Mouse (Mus musculus): ENCODE results near the gene Rasgef1b. TPM values are rescaled to one million over a fixed set of nuclear protein-coding genes. Genes with fewer than 3 reads are reported as not detected.
A peak's percentile ranks its signal among the peaks of the same experiment; 100 is the strongest.

Rasgef1b gene
- polyA plus RNA-seq, 1 experiment from 2014 or later = 124 TPM

DNA sequence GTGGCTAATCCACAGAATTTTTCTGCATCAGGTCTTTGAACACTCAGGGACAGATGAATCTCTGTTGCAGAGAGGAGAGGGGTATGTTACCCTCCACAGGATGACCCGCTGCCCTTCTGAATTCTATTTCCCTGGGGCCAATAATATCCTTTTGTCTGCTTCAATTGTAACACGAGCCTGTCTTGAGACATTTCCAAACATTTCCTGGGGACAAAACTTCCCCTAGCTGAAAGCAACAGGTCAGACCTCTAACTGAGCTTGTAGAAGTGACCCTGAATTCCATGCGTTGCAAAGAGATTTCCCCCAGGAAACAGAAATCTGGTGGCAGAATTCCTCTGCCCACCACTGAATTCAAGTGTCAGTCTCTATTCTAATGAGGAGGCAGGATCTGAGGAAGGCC, 169.1 kb downstream of the Rasgef1b start:
- no peaks in the 10 kb centered on the region for H3K36me3 ChIP-seq (ENCODE audit: inconsistent target)
- no peak overlapping the region for H3K27ac ChIP-seq
- H3K4me3 ChIP-seq (ENCODE audit: inconsistent target) = no peak overlapping the region
- H3K79me2 ChIP-seq (ENCODE audit: inconsistent target) = no peaks in the 10 kb centered on the region
- 79% methylated on average over 3 of the region's 3 CpGs for WGBS (ENCODE audit: missing documents)

- Histone ChIP-seq H3K27ac (no peak overlapping the region), H3K36me3 (ENCODE audit: inconsistent target) (no peaks in the 10 kb centered on the region), H3K4me3 (ENCODE audit: inconsistent target) (no peak overlapping the region), H3K79me2 (ENCODE audit: inconsistent target) (no peaks in the 10 kb centered on the region)
- 92% methylated on average over 9 of the region's 9 CpGs for WGBS (ENCODE audit: missing documents)
These were observed 170.6 kb downstream of the Rasgef1b start for GRCm38 (mm10) chr5:99558231-99558630.

- Histone ChIP-seq H3K79me2 (ENCODE audit: inconsistent target) (no peaks in the 10 kb centered on the region), H3K4me3 (ENCODE audit: inconsistent target) (no peak overlapping the region), H3K36me3 (ENCODE audit: inconsistent target) (no peaks in the 10 kb centered on the region), H3K27ac (no peak overlapping the region)
- 87% methylated on average over 7 of the region's 7 CpGs for WGBS (ENCODE audit: missing documents)
These were observed 176.2 kb downstream of the Rasgef1b start for GRCm38 (mm10) chr5:99552645-99553044.

DNA sequence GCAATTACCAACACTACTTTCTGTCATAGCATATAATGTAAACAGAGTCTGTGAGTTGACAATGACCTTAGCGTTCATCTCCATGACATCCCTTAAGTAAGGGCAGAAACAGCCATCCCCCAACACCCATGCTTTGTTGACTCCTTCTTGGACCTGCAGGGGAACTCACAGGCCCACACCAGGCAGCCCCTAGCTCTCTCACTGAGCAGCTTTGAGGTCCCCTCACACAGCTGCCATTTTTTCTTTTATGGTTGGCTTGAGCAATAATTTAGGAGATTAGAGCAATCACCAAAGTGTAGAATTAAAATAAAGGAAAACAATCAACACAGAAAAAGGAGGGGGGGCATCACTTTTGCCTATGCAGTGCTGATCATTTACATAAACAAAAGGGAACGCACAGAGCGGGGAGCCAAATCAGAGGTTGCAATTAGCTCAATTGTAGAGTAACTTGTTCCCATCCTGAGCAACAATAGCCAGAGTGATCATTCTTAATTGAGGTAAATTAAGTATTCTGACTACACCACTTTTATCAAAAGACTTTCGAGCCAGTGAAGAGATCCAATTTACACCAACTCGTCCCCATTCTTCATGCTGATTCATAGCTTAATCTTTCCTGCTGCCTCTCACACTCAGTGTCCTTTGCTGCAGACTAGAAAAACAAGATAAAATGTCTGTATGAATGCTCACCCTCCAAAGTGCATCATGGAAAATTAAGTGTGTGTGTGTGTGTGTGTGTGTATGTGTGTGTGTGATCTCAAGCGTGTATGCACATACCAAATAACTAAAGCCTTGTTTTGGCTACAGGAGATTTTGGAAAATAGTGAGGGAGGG, 184.0 kb downstream of the Rasgef1b start:
- Histone ChIP-seq H3K36me3 (ENCODE audit: inconsistent target) (no peaks in the 10 kb centered on the region), H3K27ac (no peak overlapping the region), H3K4me3 (ENCODE audit: inconsistent target) (no peak overlapping the region), H3K79me2 (ENCODE audit: inconsistent target) (no peaks in the 10 kb centered on the region)
- WGBS (ENCODE audit: missing documents) = 87% methylated on average over 6 of the region's 6 CpGs

DNA sequence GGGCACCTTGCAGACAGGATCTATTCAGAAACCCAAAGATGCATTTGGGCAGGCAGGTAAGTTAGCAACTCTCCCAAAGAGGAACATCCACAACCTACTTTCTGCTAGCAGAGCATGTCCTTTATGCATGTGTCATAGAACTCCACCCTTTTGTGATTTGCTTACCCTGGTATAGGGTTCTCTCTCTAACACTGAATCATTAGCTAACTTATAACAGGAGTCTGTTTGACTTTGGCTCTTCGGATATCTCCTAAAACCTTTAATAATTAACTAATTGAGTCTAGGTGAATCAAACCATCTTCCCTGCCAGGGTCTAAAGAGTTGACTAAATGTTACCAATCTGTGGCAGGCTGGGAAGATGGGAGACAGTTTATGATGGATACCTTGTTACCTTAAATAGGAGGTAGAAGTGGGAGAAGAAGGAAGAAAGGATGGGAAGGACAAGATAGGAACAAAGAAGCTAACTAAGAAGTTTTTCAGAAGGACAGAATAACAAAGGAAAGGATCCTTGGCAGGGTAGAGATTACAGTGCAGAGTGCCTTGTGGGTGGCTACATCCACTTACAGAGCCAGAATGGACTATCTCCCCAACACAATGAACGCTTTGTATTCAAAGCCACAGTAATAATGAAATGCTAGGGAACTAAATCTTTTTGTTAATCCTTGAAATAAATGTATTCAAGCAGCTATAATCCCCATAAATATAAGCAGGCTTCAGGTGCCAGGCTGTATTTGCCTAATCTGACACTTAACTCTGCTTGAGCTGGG, 186.7 kb downstream of the Rasgef1b start:
- H3K36me3 ChIP-seq (ENCODE audit: inconsistent target) = no peaks in the 10 kb centered on the region
- H3K79me2 ChIP-seq (ENCODE audit: inconsistent target) = no peaks in the 10 kb centered on the region
- no peak overlapping the region for H3K4me3 ChIP-seq (ENCODE audit: inconsistent target)
- H3K27ac ChIP-seq = no peak overlapping the region
- WGBS (ENCODE audit: missing documents) = 91% methylated on average over 2 of the region's 2 CpGs

DNA sequence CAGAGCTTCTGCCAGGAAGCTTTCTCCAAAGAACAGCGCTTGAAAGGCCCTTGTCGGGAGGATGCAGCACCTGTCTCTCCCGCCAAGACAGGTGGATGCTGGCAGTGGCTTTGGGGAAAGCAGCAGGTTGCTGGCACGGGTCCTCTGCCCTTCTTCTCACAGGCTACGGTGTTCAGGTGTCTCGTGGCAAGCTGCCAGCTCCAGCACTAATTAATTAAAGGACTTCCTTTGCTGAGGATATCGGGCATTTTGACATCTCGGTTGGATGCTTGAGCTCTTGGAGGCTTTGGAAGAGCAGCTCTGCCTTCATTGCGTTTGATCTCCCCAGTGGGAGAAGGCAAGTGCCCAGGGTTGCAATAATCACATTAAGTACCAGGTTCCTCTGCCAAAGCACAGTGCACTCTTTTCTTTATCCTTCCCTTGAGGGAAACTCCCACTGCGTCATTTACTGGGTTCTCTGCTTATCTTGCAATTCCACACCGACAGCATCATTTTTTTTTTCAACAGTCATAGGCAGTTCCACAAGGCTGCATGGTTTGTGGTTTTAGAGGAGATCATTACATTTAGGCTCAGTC, 187.5 kb downstream of the Rasgef1b start:
- Histone ChIP-seq H3K36me3 (ENCODE audit: inconsistent target) (no peaks in the 10 kb centered on the region), H3K4me3 (ENCODE audit: inconsistent target) (no peak overlapping the region), H3K79me2 (ENCODE audit: inconsistent target) (no peaks in the 10 kb centered on the region), H3K27ac (no peak overlapping the region)
- 45% methylated on average over 11 of the region's 11 CpGs for WGBS (ENCODE audit: missing documents)

GRCm38 (mm10) chr5:99533416-99533815, 195.4 kb downstream of the Rasgef1b start:
- H3K36me3 ChIP-seq (ENCODE audit: inconsistent target) = no peaks in the 10 kb centered on the region
- H3K4me3 ChIP-seq (ENCODE audit: inconsistent target) = no peak overlapping the region
- no peak overlapping the region for H3K27ac ChIP-seq
- WGBS (ENCODE audit: missing documents) = 93% methylated on average over 7 of the region's 7 CpGs
- H3K79me2 ChIP-seq (ENCODE audit: inconsistent target) = no peaks in the 10 kb centered on the region

DNA sequence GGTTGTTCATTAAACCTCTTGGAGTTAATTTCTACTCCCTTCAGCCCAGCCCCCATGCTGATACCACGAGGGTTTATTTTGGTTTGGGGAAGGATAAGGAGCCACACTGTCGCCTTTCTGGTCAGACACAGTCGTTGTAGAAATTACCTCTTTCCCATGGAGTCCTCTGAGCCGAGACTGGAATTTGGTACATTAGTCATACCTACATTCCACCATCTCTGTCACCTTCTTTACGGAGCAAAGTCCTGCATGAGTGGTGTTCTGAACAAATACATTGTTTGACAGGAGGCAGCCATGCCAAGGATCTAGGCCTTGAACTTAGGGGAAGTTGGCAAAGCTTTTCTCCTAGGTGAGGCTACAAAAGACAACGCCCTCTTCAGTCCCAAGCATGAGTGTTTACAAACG, 202.1 kb downstream of the Rasgef1b start:
- H3K4me3 ChIP-seq (ENCODE audit: inconsistent target) = no peak overlapping the region
- no peaks in the 10 kb centered on the region for H3K79me2 ChIP-seq (ENCODE audit: inconsistent target)
- H3K36me3 ChIP-seq (ENCODE audit: inconsistent target) = no peaks in the 10 kb centered on the region
- no peak overlapping the region for H3K27ac ChIP-seq
- 86% methylated on average over 7 of the region's 7 CpGs for WGBS (ENCODE audit: missing documents)

GRCm38 (mm10) chr5:99525649-99526048, 203.2 kb downstream of the Rasgef1b start:
- 91% methylated on average over 4 of the region's 4 CpGs for WGBS (ENCODE audit: missing documents)

DNA sequence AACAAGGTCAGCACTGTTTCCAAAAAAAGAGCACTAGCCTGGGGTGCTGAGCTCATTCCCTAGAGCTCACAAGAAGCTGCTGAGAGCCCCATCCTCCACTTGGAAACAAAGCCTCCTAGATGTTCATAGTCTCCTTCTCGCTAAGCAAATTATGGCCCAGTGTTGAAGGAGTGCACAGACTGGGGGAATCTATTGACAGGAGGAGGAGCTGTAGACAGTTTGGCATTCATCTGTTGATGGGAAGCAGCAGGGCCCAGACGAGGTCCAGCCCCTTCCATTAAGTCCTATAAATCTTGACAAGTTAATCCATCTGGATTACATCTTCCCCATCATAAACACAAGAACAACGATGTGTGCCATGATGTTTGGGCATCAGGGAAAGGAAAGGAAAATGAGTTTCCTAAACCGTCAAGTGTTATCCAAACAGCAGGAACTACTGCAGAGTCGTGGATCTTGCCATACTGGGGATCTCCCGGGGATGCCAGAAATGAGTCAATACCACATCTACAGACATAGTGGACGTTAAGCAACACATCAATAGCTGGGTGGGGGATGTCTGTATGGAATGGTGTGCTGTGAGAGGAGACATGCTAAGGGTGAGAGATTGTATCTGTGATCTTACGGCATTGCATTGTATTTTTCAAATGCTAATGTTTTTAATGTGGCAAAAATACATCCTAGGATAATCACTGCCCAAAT, 206.1 kb downstream of the Rasgef1b start:
- 82% methylated on average over 8 of the region's 8 CpGs for WGBS (ENCODE audit: missing documents)
- H3K27ac ChIP-seq = peak overlapping the region; percentile 82
- H3K36me3 ChIP-seq (ENCODE audit: inconsistent target) = no peaks in the 10 kb centered on the region
- no peaks in the 10 kb centered on the region for H3K79me2 ChIP-seq (ENCODE audit: inconsistent target)
- H3K4me3 ChIP-seq (ENCODE audit: inconsistent target) = no peak overlapping the region

More at GRCm38 (mm10) chr5:99525649-99526048, 203.2 kb downstream of the Rasgef1b start:
- H3K27ac ChIP-seq = no peak overlapping the region
- no peaks in the 10 kb centered on the region for H3K36me3 ChIP-seq (ENCODE audit: inconsistent target)
- H3K4me3 ChIP-seq (ENCODE audit: inconsistent target) = no peak overlapping the region
- H3K79me2 ChIP-seq (ENCODE audit: inconsistent target) = no peaks in the 10 kb centered on the region

- H3K36me3 ChIP-seq (ENCODE audit: inconsistent target) = no peaks in the 10 kb centered on the region
These were observed 207.5 kb downstream of the Rasgef1b start for GRCm38 (mm10) chr5:99521411-99521810.

DNA sequence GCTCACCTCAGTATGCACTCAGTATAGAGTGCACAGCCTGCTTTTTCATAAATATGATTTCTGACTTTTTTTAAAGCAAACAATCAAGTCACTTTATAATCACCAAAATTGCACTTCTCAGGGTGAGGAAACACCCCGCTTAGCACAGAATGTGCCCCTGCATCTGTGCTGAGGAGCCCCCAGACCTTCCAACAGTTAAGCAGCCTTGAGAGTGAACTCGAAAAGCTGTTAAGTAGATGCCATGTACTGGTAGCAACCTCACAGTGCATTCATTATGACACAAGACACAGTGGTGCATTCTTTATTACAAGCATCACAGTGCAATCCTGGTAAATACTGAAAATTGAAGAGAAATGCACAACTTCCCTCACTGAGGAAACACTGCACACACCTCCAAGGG, 209.3 kb downstream of the Rasgef1b start:
- no peaks in the 10 kb centered on the region for H3K79me2 ChIP-seq (ENCODE audit: inconsistent target)
- H3K36me3 ChIP-seq (ENCODE audit: inconsistent target) = no peaks in the 10 kb centered on the region
- no peak overlapping the region for H3K4me3 ChIP-seq (ENCODE audit: inconsistent target)
- H3K27ac ChIP-seq = no peak overlapping the region; the same call in 1 of the 2 replicates
- WGBS (ENCODE audit: missing documents) = 86% methylated on average over 2 of the region's 2 CpGs

More at GRCm38 (mm10) chr5:99521411-99521810, 207.5 kb downstream of the Rasgef1b start:
- Histone ChIP-seq H3K27ac (peak overlapping the region; percentile 82), H3K4me3 (ENCODE audit: inconsistent target) (no peak overlapping the region), H3K79me2 (ENCODE audit: inconsistent target) (no peaks in the 10 kb centered on the region)
- WGBS (ENCODE audit: missing documents) = 66% methylated on average over 4 of the region's 4 CpGs

DNA sequence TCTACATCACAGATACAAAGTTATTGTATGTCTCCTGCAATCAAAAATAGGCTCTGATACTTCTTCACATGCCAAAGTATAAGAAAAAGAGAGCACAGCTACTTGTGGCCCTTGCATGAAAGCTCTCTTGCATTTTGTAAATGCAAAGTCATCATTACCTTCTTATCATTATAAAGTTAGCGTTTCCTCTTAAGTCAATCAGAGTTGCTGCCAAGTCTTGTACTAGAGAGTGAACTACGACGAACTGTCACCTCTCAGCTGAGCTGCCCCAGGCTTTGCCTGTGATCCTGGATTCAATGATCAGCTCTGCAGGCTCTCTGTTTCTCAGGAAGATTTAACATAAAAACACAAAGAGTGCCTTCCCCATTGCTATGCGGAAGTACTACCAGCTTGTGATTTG, 209.8 kb downstream of the Rasgef1b start:
- 20% methylated on average over 4 of the region's 4 CpGs for WGBS (ENCODE audit: missing documents)

DNA sequence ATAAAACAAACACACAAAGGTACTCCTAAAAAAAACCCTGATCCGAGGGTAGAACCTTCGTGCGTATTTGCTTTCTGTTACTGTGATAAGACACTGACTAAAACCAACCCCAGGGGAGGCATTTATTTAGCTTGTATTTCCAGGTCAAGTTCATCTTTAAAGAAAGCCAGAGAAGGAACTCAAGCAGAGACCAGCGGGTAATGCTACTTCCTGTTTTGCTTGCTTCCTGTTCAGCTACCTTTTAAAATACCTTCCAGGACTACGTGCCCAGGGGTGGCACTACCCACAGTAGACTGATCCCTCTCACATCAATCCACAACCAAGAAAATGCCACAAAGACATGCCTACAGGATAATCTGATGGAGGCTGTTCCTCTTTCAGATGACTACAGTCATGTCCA, 212.7 kb downstream of the Rasgef1b start:
- Histone ChIP-seq H3K4me3 (ENCODE audit: inconsistent target) (no peak overlapping the region), H3K27ac (no peak overlapping the region), H3K79me2 (ENCODE audit: inconsistent target) (no peaks in the 10 kb centered on the region), H3K36me3 (ENCODE audit: inconsistent target) (no peaks in the 10 kb centered on the region)
- 67% methylated on average over 5 of the region's 5 CpGs for WGBS (ENCODE audit: missing documents)

More for the DNA sequence above, 209.8 kb downstream of the Rasgef1b start:
- Histone ChIP-seq H3K36me3 (ENCODE audit: inconsistent target) (no peaks in the 10 kb centered on the region), H3K4me3 (ENCODE audit: inconsistent target) (no peak overlapping the region), H3K79me2 (ENCODE audit: inconsistent target) (no peaks in the 10 kb centered on the region), H3K27ac (no peak overlapping the region; the same call in 1 of the 2 replicates)

Measured in macrophage (primary cell).